Mouse (Mus musculus) thymus, adult 2 months (tissue): ENCODE data around the gene Man2a2.

Experiments
- CTCF ChIP-seq: fragments of 200-500 bp; IDR thresholded peaks from 2 replicates; pipeline ENCODE4 v1.5.1; 2012; ENCODE audit warnings: mild to moderate bottlenecking, control low read depth, low read length, moderate library complexity, borderline replicate concordance; ENCODE audit not compliant: control insufficient read depth, poor library complexity, insufficient read depth; ENCODE audit errors: extremely low read depth
- POLR2A ChIP-seq: fragments of 200-500 bp; IDR thresholded peaks from 2 replicates; pipeline ENCODE4 v1.6.1; 2012; ENCODE audit warnings: mild to moderate bottlenecking, low read length, control low read depth, moderate library complexity; ENCODE audit not compliant: control insufficient read depth, poor library complexity, insufficient read depth; ENCODE audit errors: extremely low read depth

GRCm38 (mm10) chr7:80358039-80358438 is 13.1 kb downstream of the Man2a2 start:
- no peak for TF ChIP-seq CTCF
- no peak for TF ChIP-seq POLR2A
